Mouse (Mus musculus): Measurements from ENCODE around the gene Trub2.
"Not testable (repeated sequence)": the region's sequence is repeated elsewhere in the genome, so short reads cannot be mapped to it uniquely, and the experiment has no call there.

Trub2 gene

GRCm38 (mm10) chr2:29787937-29788681 is at the start of gene Trub2:
Trub2 (minus strand) TSS chr2:29788502.
- DNase-seq = peak; percentile 89

GRCm38 (mm10) chr2:29835391-29835899 is 47.1 kb upstream of the Trub2 start:
- DNase-seq = no peak

GRCm38 (mm10) chr2:29833796-29834195 is 45.5 kb upstream of the Trub2 start:
- no peak for DNase-seq

GRCm38 (mm10) chr2:29831106-29831505 is 42.8 kb upstream of the Trub2 start:
- no peak for DNase-seq

GRCm38 (mm10) chr2:29827709-29828024 is 39.4 kb upstream of the Trub2 start:
- DNase-seq = no peak

- peak; percentile 99 for DNase-seq
These were observed 38.8 kb upstream of the Trub2 start for GRCm38 (mm10) chr2:29826926-29827708.

GRCm38 (mm10) chr2:29826318-29826925 is 38.1 kb upstream of the Trub2 start:
- no peak for DNase-seq

GRCm38 (mm10) chr2:29820025-29820817 is 31.9 kb upstream of the Trub2 start, which contains the start of gene Urm1:
Urm1 (plus strand) TSS chr2:29820075.
- DNase-seq = peak; percentile 97

- no peak for DNase-seq
These were observed 31.1 kb upstream of the Trub2 start for GRCm38 (mm10) chr2:29819363-29819762.

GRCm38 (mm10) chr2:29817426-29818232 is 29.3 kb upstream of the Trub2 start:
- DNase-seq = peak; percentile 86

GRCm38 (mm10) chr2:29815678-29816371 is 27.5 kb upstream of the Trub2 start:
- DNase-seq = no peak

- DNase-seq = peak; percentile 36
These were observed 15.1 kb upstream of the Trub2 start for GRCm38 (mm10) chr2:29803400-29803831.

GRCm38 (mm10) chr2:29802827-29803201 is 14.5 kb upstream of the Trub2 start:
- no peak for DNase-seq

- DNase-seq = peak; percentile 95
These were observed 13.9 kb upstream of the Trub2 start, which contains the start of gene Slc27a4 for GRCm38 (mm10) chr2:29802075-29802826. Slc27a4 (plus strand) TSS chr2:29802634.

- no peak for DNase-seq
These were observed 4.6 kb upstream of the Trub2 start for GRCm38 (mm10) chr2:29792772-29793487.

- DNase-seq = peak; percentile 98
These were observed 991 bp downstream of the Trub2 start, which contains the start of gene Coq4 for GRCm38 (mm10) chr2:29787104-29787917. Coq4 (plus strand) TSS chr2:29787493.

- no peak for DNase-seq
These were observed 4.0 kb downstream of the Trub2 start for GRCm38 (mm10) chr2:29784290-29784689.

GRCm38 (mm10) chr2:29781256-29781655 is 7.0 kb downstream of the Trub2 start:
- not testable (repeated sequence) for DNase-seq

GRCm38 (mm10) chr2:29773323-29773722 is 15.0 kb downstream of the Trub2 start:
- no peak for DNase-seq
